Mouse (Mus musculus): ENCODE data around the gene Sprr2b. TPM values are rescaled to one million over a fixed set of nuclear protein-coding genes. Genes with fewer than 3 reads are reported as not detected.

Sprr2b gene
- not detected for polyA plus RNA-seq (2017; shearing (Covaris generic))

DNA sequence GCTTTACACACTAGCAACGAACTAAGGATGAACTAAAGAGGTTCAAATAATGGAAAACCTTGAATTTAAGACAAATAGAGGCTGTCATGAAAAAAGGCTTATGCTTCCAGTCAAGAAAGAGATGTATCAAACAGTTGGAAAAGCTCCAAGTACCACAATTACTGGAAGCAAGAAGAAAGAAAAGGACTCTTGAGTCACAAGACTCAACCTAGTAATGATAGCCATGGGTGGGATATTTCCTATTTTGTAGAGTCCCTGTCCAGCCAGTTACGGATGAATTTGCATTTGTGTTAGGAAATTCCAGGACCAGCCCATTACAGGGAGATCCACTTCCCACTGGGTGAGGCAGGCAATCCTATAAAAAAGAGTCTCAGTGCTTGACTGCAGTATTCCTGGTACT, at the start of gene Sprr2b:
Sprr2b (plus strand) TSS at position 301 of the 400 bp plus-strand sequence.

DNA sequence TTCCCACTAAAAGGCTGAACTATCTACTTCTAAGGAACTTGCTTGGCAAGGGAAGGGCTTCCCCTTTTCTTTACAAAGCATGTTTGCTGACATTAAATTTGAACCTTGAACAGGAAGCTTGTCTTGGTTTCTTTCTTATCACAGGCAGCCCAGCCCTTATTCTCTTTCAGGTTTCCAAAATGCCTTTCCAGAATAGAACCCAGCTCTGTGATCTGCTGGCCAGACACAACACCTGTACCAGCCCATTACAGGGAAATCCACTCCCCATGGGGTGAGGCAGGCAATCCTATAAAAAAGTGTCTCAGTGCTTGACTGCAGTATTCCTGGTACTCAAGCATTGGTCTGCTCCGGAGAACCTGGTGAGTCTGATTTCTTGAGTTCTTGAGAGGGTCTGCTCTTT, 31.3 kb upstream of the Sprr2b start, which contains the start of gene Sprr2a3:
Sprr2a3 (plus strand) TSS at position 317 of the 400 bp plus-strand sequence.

DNA sequence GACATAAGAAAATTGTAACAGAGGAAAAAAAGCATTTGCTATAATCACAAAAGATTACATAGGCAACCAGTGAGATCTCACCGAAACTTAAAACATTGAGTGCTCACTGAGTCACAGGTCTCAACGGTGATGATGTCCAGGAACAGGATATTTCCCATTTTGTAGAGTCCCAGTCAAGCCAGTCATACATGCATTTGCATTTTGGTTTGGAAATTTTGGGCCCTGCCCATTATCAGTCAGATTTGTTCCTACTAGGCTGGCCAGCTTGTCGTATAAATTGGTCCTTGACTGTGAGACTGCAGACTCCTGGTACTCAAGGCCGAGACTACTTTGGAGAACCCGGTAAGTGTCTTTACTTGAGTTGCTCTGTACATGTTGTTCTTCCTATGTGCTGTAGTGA, 22.4 kb downstream of the Sprr2b start, which contains the start of gene Sprr2d:
Sprr2d (plus strand) TSS at position 301 of the 400 bp plus-strand sequence.

DNA sequence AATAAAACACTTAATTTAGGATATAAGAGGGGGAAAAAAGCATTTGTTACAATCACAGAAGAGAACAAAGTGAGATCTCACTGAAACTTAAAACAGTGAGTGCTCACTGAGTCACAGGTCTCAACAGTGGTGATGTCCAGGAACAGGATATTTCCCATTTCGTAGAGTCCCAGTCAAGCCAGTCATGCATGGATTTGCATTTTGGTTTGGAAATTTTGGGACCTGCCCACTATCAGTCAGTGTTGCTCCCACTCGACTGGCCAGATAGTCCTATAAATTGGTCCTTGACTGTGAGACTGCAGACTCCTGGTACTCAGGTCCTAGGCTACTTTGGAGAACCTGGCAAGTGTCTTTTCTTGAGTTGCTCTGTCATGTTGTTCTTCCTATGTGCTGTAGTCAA, 35.4 kb downstream of the Sprr2b start, which contains the start of gene Sprr2e:
Sprr2e (plus strand) TSS at position 301 of the 400 bp plus-strand sequence.

DNA sequence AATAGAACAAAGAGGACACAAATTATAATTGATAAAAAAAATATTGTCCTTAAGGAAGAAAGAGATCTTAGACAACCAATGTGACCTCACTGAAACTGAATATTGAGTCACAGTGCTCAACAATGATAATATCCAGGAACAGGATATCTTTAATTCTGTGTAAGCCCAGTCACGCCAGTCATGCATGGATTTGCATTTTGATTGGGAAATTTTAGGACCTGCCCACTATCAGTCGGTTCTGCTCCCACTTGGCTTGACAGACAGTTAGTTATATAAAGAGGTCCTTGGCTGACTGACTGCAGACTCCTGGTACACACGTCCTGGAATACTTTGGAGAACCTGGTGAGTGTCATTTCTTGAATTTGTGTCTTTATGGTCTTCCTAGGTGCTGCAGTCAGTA, 48.5 kb downstream of the Sprr2b start, which contains the start of gene Sprr2f:
Sprr2f (plus strand) TSS at position 301 of the 400 bp plus-strand sequence.

Other genes starting within 250 kb of the Sprr2b start
- not detected for gene Lor, start 233.5 kb upstream of the Sprr2b start, polyA plus RNA-seq (2017; shearing (Covaris generic))
- gene Prr9, start 192.7 kb upstream of the Sprr2b start, polyA plus RNA-seq (2017; shearing (Covaris generic)), result not detected
- not detected for gene Lelp1, start 173.9 kb upstream of the Sprr2b start, polyA plus RNA-seq (2017; shearing (Covaris generic))
- gene Sprr2a1, start 100.8 kb upstream of the Sprr2b start, polyA plus RNA-seq (2017; shearing (Covaris generic)), result not detected
- not detected for gene Sprr2a2, start 100.7 kb upstream of the Sprr2b start, polyA plus RNA-seq (2017; shearing (Covaris generic))
- not detected for gene Sprr2a3, start 31.2 kb upstream of the Sprr2b start, polyA plus RNA-seq (2017; shearing (Covaris generic))
- not detected for gene Sprr2d, start 22.5 kb downstream of the Sprr2b start, polyA plus RNA-seq (2017; shearing (Covaris generic))
- not detected for gene Sprr2e, start 35.5 kb downstream of the Sprr2b start, polyA plus RNA-seq (2017; shearing (Covaris generic))
- gene Sprr2f, start 48.6 kb downstream of the Sprr2b start, polyA plus RNA-seq (2017; shearing (Covaris generic)), result not detected
- gene Sprr2h, start 69.1 kb downstream of the Sprr2b start, polyA plus RNA-seq (2017; shearing (Covaris generic)), result not detected
- not detected for gene Sprr2i, start 91.4 kb downstream of the Sprr2b start, polyA plus RNA-seq (2017; shearing (Covaris generic))
- gene Sprr2j-ps, start 101.5 kb downstream of the Sprr2b start, polyA plus RNA-seq (2017; shearing (Covaris generic)), result not detected
- gene Gm9774, start 112.8 kb downstream of the Sprr2b start, polyA plus RNA-seq (2017; shearing (Covaris generic)), result 17.2 TPM
- not detected for gene Sprr2k, start 116.0 kb downstream of the Sprr2b start, polyA plus RNA-seq (2017; shearing (Covaris generic))
- not detected for gene Sprr1b, start 122.2 kb downstream of the Sprr2b start, polyA plus RNA-seq (2017; shearing (Covaris generic))
- not detected for gene Sprr3, start 142.1 kb downstream of the Sprr2b start, polyA plus RNA-seq (2017; shearing (Covaris generic))
- not detected for gene Sprr1a, start 169.3 kb downstream of the Sprr2b start, polyA plus RNA-seq (2017; shearing (Covaris generic))
- gene Sprr4, start 183.9 kb downstream of the Sprr2b start, polyA plus RNA-seq (2017; shearing (Covaris generic)), result not detected
- not detected for gene 2310046K23Rik, start 217.9 kb downstream of the Sprr2b start, polyA plus RNA-seq (2017; shearing (Covaris generic))